Mouse (Mus musculus): ENCODE results near the gene Msl1. TPM values are rescaled to one million over a fixed set of nuclear protein-coding genes. Genes with fewer than 3 reads are reported as not detected.
A peak's percentile ranks its signal among the peaks of the same experiment; 100 is the strongest.

Gene Msl1
- total RNA-seq, 1 experiment from 2014 or later: 109 TPM

DNA sequence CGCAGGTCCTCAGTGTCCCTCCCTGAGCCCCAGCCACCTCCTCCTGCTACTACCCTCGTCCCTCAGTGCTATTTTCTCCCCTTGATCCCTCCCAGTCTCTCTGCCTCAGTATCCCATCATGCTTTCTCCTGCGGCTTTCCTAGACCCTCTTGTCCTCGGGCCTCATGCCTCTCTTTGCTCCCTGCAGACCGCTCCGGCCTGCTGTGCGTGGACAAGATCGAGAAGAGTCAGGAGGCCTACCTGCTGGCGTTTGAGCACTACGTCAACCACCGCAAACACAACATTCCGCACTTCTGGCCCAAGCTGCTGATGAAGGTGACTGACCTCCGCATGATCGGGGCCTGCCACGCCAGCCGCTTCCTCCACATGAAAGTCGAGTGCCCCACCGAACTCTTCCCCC is 31.2 kb upstream of the Msl1 start:
- no peak for DNase-seq

DNA sequence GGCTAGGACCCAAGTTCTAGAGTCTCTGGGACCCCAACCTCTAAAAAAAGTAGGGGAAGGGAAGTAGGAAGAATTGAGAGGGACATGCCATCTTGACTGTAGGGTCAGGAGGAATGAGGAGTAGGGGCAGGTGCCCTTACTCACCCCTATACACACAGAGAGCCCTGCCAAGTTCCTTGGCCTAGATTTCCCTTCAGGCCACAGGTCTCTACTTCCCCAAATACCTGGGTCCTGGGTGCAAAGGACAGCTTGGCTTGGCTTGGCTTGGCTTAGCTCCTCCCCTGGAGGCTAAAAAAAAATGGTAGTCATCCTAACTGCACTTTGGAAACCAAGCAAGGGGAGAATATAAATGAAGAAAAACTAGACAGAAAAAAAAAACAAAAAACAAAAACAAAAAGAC is 30.6 kb upstream of the Msl1 start:
- DNase-seq: no peak

DNA sequence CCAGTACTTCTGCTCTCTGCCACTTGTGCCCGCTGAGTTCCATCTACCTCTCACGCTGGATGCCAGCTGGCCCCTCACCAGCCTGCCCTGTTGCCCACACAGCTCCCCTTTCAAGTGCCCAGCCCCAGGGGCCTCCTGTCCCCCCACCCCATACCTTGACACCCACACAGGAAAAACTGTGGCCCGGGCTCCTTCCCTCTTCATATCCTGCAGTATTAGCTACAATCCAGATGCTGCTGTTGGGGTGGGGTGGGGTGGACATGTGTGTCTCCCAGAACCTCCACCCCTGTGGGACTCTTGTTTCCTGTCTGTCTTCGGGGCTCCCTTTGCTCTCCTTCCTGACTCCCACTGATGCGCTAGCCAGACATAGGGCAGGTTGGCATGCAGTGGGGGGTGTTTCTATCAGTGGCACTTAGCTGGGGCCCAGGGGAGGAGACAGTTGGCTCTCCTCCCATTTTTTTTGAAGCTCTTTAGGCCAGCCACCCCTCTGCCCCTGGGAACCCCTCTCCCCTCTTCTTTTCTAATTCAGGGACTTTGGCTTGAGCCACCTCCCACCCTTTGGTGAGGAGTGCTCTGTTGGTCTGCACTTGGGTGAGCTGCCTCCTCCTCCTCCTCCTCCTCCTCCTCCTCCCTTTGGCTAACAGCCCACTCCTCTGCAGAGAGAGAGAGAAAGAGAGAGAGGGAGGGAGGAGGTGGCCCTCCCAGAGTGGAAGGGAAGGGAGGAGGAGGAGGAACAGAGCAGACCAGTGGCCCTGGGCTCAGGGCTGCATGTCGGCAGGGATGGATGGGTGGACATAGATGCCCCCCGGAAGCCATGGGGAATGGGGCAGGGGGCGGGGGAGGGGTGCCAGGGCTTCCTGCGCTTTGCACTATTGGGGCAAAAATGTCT is 29.7 kb upstream of the Msl1 start:
- no peak for DNase-seq

DNA sequence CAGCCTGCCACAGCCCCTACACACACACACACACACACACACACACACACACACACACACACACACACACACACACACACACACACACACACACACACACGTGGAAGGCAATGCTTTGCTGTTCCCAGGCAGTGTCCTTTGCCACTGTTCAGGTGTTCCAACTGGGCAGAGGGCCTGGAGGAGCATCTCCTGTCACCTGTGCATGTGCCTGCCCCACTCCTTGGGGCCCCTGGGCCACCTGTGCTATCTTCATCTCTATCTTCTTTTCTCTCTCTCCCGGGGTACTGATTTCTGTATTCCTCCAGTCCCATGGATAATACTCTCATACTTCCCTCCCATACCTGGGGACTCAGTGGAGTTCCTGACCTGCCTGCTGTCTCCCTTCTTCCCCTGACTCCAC is 29.0 kb upstream of the Msl1 start:
- DNase-seq: no peak

DNA sequence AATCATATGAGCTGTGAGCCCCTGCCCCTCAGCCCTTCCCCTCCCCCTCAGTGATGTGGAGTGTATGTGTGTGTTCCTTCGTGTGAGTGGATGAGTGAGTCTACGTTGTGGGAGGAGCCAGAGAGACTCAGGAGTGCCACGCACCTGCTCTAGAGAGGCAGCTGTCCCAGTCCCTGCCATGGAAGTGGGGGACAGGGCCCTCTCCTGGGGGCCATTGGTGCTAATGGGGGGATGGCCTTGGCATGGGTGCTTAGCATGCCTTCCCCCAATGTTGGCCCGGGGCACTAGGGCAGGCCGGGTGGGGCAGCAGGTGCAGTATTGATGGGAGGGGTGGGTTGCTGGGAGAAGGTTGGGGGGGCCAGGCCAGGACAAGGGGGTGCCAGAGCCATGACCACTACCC is 28.5 kb upstream of the Msl1 start:
- DNase-seq: no peak

DNA sequence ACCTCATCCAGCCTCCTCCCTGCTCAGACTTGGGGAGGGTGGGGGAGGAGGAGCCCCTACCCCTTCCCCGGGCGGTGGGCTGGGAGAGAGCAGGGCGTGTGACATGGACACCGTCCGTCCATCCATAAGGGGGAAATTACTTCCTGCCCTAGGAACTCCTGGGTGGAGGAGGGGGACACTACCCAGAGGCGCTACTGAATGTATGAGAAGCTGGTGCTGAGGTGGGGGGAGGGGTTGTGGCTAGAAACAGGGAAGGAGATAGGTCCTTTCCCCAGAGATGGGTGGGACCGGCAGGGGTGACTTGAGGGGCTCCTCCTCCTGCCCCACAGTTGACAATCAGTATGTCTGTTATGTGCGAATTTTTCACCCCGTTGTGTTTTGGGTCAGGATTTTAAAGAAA is 28.0 kb upstream of the Msl1 start:
- no peak for DNase-seq

DNA sequence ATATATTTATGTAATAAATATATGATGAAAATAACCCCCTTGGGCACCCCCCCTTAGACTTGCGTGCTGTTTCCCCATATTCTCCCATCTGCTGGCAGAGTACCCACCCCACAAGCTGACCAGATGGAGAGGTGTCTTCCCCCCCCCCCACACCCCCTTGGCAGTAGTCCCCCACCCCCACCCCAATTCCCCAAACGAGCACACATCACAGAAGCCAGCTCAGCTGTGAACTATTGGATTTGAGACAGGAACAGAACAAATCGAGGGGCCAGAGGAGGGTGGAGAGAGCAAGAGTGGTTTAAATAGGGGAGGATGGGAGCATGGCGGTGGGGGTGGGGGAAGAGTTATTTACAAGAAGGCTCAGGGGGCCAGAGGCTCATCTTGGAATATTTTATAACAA is 27.6 kb upstream of the Msl1 start:
- no peak for DNase-seq

DNA sequence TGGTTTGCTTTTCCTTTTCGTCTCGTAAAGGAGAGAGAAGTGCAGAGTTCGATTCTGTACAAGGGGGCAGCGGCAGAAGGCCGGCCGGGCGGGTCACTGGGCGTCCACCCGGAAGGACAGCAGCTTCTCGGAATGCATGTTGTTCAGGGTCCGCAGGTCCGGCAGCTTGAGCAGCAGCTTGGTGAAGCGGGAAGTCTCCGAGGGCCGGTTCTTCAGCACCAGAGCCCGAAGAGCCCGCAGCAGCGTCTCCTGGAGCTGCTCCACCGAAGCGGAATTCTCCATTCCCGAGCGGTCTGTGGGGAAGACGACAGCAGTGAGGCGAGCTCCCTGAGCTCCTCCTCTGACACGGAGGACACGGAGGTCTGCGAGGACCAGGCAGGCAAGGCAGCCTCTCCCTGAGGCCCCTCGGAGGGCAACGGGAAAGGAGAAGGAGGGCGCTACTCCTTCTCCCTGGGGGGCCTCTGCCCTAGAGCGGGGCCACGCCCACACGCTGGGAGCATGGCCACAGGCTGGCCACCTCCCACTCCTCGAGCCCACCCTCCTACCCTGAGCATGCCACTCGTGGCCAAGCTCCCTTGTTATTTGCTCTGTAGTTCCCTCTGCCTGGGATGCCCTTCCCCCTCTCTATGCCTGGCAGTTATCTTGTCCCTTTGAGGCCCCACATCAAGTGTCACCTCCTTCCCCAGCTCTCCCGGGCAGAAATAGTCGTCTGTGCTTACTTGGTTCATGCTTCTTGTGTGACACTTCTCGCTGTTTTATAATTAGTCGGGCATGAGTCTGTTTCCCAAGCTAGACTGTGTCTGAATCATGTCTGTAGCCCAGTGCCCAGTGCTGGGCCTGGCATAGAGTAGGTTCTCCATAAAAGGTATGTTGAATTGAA is 26.9 kb upstream of the Msl1 start:
- no peak for DNase-seq

DNA sequence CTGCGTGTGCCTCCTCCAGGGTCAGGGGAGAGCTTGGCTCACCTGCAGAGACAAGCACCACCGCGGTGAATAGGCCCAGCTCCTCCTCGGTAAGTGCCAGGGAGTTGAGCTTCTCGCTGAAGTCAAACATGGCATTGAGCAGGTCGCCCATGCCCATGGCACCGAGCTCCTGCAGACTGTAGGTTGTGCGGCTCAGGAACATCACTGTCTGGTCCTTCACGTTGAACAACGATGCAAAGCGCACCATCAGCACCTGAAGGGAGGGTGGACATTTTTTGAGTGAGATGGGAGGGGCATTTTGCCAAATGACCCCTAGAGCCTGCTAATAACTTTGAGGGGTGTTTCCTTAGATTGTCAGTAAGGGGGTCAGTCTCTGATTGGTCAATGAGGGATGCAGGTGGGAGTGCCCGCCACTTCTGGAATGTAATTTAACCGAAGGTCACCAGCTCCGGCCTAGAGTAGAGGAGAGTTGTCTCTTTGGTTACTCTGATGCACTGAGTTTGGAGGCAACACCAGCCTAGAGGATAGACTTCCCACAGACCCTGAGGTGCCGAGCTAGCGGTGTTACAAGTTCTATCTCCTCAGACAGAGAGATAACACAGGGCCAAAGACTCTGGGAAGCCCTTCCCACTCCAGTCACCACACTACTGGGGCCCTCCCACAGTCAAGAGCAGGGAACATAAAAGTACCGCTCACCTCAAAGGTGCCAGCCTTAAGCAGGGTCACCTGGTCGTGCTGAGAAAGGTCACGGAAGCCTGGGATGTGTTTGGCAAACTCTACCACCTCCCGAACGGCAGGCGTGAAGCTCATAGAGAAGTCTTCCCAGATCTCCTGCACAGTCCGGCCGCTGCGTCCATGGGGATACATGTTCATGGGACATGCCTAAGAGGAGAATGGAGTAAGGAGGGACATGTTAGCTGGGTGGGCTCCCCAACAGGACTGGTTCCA is 26.0 kb upstream of the Msl1 start:
- no peak for DNase-seq

DNA sequence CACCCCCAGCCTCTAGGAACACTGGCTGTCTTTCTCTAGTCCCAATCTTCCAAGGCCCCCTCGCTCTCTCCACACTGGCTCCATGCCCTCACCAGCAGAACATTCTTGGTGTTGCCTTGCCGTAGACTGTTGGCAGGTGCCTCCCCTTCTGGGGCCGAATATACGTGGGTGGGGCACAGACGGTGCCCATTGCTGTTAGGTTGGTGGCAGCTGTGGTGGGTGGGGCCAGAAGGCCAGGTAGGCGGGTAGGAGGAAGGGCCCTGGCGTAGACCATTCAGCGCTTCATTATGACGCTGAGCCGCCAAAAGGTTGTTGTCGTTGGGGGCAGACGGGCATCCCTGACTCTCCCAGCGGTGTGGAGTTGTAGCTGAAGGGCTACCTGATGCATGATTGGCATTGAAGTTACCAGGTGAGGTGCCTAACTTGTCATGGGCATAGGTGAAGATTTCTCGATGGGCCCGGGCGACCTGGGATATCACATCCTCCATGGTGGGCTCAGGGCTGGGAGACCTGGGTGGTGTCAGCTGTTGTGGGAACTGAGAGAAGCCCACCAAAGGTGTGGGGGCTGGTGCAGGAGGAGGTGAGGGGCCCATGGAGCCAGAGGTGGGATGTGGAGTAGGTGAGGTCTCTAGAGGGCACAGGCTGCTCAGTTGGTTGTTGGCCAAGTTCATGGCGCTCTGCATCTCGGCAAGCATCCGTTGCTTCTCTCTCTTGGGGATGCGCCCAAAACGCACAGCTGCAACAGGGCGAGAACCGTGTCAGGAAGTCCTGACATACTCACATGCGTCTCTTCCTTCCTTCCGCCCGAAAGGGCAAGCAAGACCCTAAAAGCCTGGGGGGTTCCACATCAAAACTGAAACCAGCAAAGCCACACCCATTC is 25.0 kb upstream of the Msl1 start:
- DNase-seq: no peak

DNA sequence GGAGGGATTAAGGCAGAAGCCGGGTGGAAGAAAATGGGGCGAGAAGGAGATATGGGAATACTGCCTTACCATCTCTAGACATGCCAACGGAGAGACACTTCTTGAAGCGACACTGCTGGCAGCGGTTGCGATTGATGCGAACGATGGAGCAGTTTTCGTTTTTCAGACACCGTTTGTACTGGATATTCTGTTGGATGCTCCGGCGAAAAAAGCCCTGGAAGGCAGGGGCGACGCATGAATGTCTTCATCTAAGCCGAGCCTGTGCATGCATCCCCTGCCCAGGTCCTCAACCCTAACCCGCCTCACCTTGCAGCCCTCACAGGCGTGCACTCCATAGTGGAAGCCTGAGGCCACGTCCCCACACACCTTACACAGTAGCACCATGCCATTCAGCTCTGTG is 24.2 kb upstream of the Msl1 start:
- no peak for DNase-seq

DNA sequence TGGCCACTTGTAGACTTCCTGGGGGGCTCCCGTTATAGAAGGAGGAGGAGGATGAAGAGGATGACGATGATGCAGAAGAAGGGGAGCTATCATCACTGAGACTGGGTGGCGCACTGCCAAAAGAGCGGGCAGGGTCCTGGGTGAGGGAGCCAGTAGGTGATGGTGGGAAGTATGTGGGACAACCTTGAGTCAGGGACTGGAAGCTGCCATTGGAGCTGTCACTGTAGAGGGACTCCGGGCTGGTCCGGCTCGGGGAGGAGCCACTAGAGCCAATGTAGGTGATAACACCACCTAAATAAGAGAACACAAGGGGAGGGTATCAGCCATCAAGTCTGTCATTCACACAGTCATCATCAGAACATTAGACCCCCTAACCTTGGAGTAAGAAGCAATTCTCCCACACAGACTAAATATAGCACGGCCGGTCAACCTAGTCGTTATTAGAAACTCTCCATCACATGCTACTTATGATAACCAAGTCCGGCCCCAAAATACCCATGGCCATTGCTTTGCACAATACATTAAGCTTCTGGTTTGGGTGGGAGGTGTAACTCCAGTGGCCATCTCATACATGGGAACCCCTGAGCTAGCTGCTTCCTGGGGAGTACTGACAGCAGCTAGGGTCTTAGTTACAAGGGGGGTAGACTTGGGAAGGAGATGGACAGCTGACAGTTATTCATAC is 23.3 kb upstream of the Msl1 start:
- no peak for DNase-seq

DNA sequence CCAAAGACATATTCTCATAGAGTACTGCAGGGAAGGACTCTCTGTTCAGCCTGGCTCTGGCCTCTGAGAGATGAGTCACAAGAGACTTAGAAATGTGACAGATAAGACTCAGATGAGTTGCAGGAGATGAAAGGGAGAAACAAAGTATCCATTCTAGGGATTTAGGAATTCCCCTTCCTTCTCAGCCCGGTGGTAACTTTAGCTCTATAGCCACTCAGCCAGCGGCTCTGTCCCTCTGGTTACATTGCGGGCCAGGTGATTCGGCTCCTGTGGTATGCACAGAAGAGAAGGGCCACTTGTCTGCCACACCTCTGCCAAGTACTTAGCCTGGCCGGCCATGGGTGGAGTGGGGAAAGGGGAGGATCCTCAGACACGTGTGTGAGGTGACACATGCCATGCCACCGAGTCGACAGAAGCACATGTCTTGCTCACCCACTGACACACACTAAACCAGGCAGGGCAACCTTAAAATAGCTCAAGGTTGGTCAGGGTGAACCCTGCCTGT is 22.6 kb upstream of the Msl1 start:
- DNase-seq: peak; percentile 75

DNA sequence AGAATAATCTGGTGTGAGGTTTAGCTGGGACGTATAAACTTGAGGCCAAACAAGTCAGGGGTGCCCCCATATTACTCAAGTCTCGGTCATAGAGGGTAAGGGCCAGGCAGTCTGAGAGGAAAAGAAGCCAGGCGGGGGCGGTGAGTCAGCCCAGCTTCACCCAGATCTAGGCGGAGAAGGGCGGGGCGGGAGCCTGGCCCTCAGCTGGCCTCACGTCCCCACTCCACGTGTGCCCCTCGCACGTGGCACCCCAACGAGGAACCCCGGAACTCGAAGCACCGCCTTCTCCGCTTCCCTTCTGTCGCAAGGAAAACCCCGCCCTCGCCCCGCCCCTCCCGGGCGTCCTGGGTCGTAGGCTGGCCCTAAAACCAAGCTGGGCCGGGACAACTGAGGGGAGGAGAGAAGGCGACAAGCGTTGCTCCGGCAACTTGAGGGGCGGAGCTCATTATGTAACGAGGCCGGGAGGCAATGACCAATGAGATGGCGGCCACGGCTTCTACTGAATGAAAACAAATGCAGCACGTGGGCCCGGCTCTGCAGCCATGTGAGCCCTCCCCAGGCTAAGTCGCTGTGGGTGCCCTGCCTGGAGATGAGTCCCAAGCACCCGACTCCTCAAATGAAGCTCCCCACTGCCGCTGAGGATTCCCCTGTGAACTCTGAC is 21.6 kb upstream of the Msl1 start:
- peak; percentile 100 for DNase-seq

DNA sequence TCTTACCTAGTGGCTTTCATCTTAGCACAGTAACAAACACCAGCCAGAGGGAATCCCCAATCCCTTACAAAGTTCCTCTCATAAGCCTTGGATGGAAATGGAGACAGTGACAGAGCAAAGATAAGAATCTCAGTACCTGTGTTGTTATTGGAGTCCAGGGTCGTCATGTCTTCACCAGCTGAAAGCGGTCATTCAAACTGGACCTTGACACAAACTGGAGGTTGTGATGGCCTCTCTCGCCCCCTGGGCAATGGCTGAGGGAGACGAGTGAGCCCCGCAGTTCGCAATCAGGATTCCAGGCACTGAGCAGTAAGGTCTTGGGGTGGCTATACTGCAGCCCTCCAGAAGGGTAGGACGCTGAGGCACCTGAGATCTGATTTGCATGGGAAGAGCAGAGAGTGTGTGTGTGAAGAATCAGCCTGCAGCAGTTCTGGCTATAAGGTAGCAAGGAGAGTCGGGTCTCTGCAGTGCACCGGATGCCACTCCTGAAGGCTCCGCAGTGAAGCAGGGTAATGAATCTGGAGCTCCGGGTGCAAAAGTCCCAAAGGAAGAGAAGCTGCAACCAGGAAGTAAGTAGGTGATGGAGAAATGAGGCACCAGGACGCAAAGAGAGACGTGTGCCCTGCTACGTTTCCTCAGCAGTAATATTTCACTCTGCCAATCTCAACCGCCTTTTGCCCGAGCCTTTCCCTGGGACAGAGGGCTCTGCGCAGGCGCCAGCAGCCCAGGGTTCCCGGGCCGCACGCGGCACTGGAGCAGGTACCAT is 20.6 kb upstream of the Msl1 start, which contains the start of gene Nr1d1:
TSS of gene Nr1d1 (minus strand) at position 752 of the 766 bp plus-strand sequence.
- DNase-seq: no peak

DNA sequence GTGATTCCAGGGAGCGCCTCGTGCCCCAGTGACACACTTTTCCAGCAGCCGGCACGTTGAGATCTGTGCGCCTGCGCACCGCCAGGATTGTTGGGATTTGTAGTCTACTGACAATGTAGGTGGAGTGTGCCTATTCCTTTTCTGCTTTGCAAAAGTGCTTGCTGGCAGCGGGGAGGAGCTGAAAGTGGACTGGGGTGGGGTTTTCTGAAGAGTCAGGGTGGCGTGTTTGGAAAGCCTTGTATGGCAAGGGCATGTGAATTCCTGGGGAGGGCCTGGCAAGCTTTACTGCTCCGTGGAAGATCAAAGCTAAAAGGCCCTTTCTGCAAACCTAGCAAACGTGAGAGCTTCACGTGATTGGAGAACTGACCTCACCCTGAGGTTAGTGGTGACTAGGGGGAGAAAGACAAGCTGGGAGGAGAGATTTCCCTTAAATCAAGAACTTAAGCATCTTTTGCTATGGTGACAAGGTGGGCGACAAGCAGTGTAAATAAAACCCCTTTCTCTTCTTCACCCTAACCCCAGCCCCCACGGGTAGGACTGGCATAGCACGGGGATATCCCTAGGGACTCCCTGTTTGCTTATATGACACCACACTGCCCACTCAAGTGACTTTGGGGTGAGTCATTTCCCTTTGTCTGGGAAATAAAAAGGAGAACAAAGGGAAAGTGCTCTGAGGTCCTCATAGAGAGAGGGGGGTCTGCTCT is 19.8 kb upstream of the Msl1 start:
- peak; percentile 99 for DNase-seq

DNA sequence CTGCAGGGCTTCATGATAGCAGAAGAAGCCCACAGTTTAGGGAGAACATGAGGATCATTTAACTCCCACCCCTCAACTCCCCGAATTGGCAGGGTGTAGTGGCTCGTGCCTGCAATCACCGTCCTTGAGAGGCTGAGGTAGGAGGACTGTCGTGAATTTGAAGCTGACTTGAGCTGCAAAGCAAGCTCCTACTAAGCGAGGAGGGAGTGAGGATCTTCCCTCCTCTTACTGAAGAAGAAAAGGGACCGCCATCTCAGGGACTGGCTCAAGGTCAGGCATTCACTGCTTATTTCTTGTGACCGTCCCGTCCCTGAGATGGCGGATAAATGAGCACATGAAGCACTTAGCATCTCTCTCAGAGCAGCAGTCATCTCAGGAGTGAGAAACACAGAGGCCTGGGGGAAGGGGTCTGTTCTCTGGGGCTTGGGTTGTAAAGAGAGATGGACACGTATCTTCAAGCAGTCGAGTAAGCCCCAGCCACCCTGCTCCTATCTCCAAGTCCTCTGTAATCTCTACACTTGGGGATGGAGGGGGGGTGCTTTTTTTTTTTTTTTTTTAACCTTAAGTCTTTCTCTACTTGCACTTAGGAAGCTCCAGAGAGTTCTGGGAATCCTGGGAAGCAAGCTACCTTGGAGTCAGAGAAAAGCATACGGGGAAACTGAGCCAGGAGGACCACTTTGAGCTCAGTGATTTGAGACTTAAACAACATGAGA is 19.1 kb upstream of the Msl1 start:
- no peak for DNase-seq

Data from adrenal gland, postnatal 25 days (tissue).